Mouse (Mus musculus): ENCODE measurements around the gene Gnb5. TPM values are rescaled to one million over a fixed set of nuclear protein-coding genes. Genes with fewer than 3 reads are reported as not detected.

Gene Gnb5
- polyA plus RNA-seq, 1 experiment: 7.2 TPM

DNA sequence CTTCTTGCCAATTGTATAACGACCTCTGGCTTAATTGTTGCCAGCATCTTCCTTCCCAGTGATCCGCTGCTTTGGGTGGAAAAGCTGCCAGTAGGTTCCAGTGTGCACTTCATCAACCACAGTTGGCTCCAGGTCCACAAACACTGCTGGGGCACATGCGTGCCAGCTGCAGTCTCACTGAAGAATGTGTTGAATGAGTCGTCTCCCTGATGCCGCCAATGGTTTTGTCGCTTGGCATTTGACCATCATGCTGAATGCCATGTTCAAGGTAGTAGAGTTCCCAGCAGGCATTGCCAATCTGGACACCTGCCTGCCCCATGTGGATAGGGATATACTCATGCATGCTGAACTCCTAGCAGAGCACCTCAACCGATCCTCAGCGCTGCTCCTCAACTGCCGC, 69.5 kb downstream of the Gnb5 start:
- Histone ChIP-seq H3K27me3 (ENCODE audit: control insufficient read depth, insufficient read depth, insufficient read length) (no peaks in the 10 kb centered on the region), H3K79me2 (ENCODE audit: control insufficient read depth, insufficient read depth) (no peaks in the 10 kb centered on the region), H3K4me3 (ENCODE audit: insufficient read depth, poor library complexity, severe bottlenecking) (no peak overlapping the region), H3K36me3 (ENCODE audit: control insufficient read depth, insufficient read depth) (no peaks in the 10 kb centered on the region), H3K79me3 (ENCODE audit: low read depth) (no peaks in the 10 kb centered on the region), H3ac (ENCODE audit: control insufficient read depth, insufficient read length, low read depth) (no peak overlapping the region)
- TF ChIP-seq USF1 (IDR thresholded peaks at IDR 0.05; ENCODE audit: low read depth) (no peak), MAX (IDR thresholded peaks at IDR 0.05) (no peak), CTCF (IDR thresholded peaks at IDR 0.05; ENCODE audit: control insufficient read depth, insufficient read depth, insufficient read length) (no peak), FOSL1 (IDR thresholded peaks at IDR 0.05; ENCODE audit: insufficient read depth, low read length, poor library complexity, severe bottlenecking) (no peak), CEBPB (IDR thresholded peaks at IDR 0.05; ENCODE audit: low read depth) (no peak), MYOG (IDR thresholded peaks at IDR 0.05; ENCODE audit: control insufficient read depth, extremely low read depth, insufficient read length) (no peak), MYOD1 (IDR thresholded peaks at IDR 0.05; ENCODE audit: control insufficient read depth, insufficient read length, low read depth) (no peak)

GRCm38 (mm10) chr9:75376428-75376827, 70.3 kb downstream of the Gnb5 start:
- H3K4me3 ChIP-seq (ENCODE audit: insufficient read depth, poor library complexity, severe bottlenecking): no peak overlapping the region
- no peaks in the 10 kb centered on the region for H3K79me3 ChIP-seq (ENCODE audit: low read depth)
- H3K27me3 ChIP-seq (ENCODE audit: control insufficient read depth, insufficient read depth, insufficient read length): no peaks in the 10 kb centered on the region
- H3K79me2 ChIP-seq (ENCODE audit: control insufficient read depth, insufficient read depth): no peaks in the 10 kb centered on the region
- no peak for TF ChIP-seq CEBPB (IDR thresholded peaks at IDR 0.05; ENCODE audit: low read depth)
- TF ChIP-seq MAX (IDR thresholded peaks at IDR 0.05): no peak
- no peak for TF ChIP-seq FOSL1 (IDR thresholded peaks at IDR 0.05; ENCODE audit: insufficient read depth, low read length, poor library complexity, severe bottlenecking)
- no peak for TF ChIP-seq MYOG (IDR thresholded peaks at IDR 0.05; ENCODE audit: control insufficient read depth, extremely low read depth, insufficient read length)
- TF ChIP-seq USF1 (IDR thresholded peaks at IDR 0.05; ENCODE audit: low read depth): no peak
- no peak for TF ChIP-seq CTCF (IDR thresholded peaks at IDR 0.05; ENCODE audit: control insufficient read depth, insufficient read depth, insufficient read length)
- TF ChIP-seq MYOD1 (IDR thresholded peaks at IDR 0.05; ENCODE audit: control insufficient read depth, insufficient read length, low read depth): no peak
- no peak overlapping the region for H3ac ChIP-seq (ENCODE audit: control insufficient read depth, insufficient read length, low read depth)
- H3K36me3 ChIP-seq (ENCODE audit: control insufficient read depth, insufficient read depth): no peaks in the 10 kb centered on the region

DNA sequence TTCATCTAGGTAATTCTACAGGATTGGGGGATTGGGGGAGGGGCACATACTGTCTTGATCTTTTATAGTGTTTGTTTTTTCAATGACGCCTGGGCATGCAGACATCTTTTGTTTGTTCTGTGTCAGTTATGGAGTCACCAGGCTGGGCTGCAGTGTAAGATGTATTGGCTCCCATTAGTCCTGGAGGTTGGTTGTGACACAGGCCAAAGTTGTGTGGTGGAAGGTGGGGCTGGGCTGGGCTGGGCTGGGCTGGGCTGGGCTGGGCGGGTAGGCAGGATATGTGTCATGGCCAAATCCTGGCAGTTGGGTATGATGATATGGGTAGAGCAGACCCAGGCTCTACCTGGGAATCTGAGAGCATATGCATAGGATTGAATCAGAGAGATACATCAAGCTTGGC, 72.7 kb downstream of the Gnb5 start:
- Histone ChIP-seq H3ac (ENCODE audit: control insufficient read depth, insufficient read length, low read depth) (no peak overlapping the region), H3K36me3 (ENCODE audit: control insufficient read depth, insufficient read depth) (no peaks in the 10 kb centered on the region), H3K27me3 (ENCODE audit: control insufficient read depth, insufficient read depth, insufficient read length) (no peaks in the 10 kb centered on the region), H3K4me3 (ENCODE audit: insufficient read depth, poor library complexity, severe bottlenecking) (no peak overlapping the region), H3K79me2 (ENCODE audit: control insufficient read depth, insufficient read depth) (no peaks in the 10 kb centered on the region), H3K79me3 (ENCODE audit: low read depth) (no peaks in the 10 kb centered on the region)
- TF ChIP-seq USF1 (IDR thresholded peaks at IDR 0.05; ENCODE audit: low read depth) (no peak), CEBPB (IDR thresholded peaks at IDR 0.05; ENCODE audit: low read depth) (no peak), MYOD1 (IDR thresholded peaks at IDR 0.05; ENCODE audit: control insufficient read depth, insufficient read length, low read depth) (no peak), MAX (IDR thresholded peaks at IDR 0.05) (no peak), FOSL1 (IDR thresholded peaks at IDR 0.05; ENCODE audit: insufficient read depth, low read length, poor library complexity, severe bottlenecking) (no peak), MYOG (IDR thresholded peaks at IDR 0.05; ENCODE audit: control insufficient read depth, extremely low read depth, insufficient read length) (no peak), CTCF (IDR thresholded peaks at IDR 0.05; ENCODE audit: control insufficient read depth, insufficient read depth, insufficient read length) (no peak)

GRCm38 (mm10) chr9:75382825-75383224, 76.7 kb downstream of the Gnb5 start:
- Histone ChIP-seq H3K79me2 (ENCODE audit: control insufficient read depth, insufficient read depth) (no peaks in the 10 kb centered on the region), H3K4me3 (ENCODE audit: insufficient read depth, poor library complexity, severe bottlenecking) (no peak overlapping the region), H3ac (ENCODE audit: control insufficient read depth, insufficient read length, low read depth) (no peak overlapping the region), H3K36me3 (ENCODE audit: control insufficient read depth, insufficient read depth) (peaks cover 19% of the 10 kb centered on the region), H3K27me3 (ENCODE audit: control insufficient read depth, insufficient read depth, insufficient read length) (no peaks in the 10 kb centered on the region), H3K79me3 (ENCODE audit: low read depth) (no peaks in the 10 kb centered on the region)
- TF ChIP-seq MYOD1 (IDR thresholded peaks at IDR 0.05; ENCODE audit: control insufficient read depth, insufficient read length, low read depth) (no peak), FOSL1 (IDR thresholded peaks at IDR 0.05; ENCODE audit: insufficient read depth, low read length, poor library complexity, severe bottlenecking) (no peak), CTCF (IDR thresholded peaks at IDR 0.05; ENCODE audit: control insufficient read depth, insufficient read depth, insufficient read length) (no peak), MYOG (IDR thresholded peaks at IDR 0.05; ENCODE audit: control insufficient read depth, extremely low read depth, insufficient read length) (no peak), MAX (IDR thresholded peaks at IDR 0.05) (no peak), USF1 (IDR thresholded peaks at IDR 0.05; ENCODE audit: low read depth) (no peak), CEBPB (IDR thresholded peaks at IDR 0.05; ENCODE audit: low read depth) (peak; percentile 7)

- TF ChIP-seq MYOD1 (IDR thresholded peaks at IDR 0.05; ENCODE audit: control insufficient read depth, insufficient read length, low read depth): no peak
- no peak for TF ChIP-seq FOSL1 (IDR thresholded peaks at IDR 0.05; ENCODE audit: insufficient read depth, low read length, poor library complexity, severe bottlenecking)
- no peak for TF ChIP-seq CTCF (IDR thresholded peaks at IDR 0.05; ENCODE audit: control insufficient read depth, insufficient read depth, insufficient read length)
- no peak for TF ChIP-seq USF1 (IDR thresholded peaks at IDR 0.05; ENCODE audit: low read depth)
- no peak for TF ChIP-seq CEBPB (IDR thresholded peaks at IDR 0.05; ENCODE audit: low read depth)
- no peak overlapping the region for H3K4me3 ChIP-seq (ENCODE audit: insufficient read depth, poor library complexity, severe bottlenecking)
- H3K79me3 ChIP-seq (ENCODE audit: low read depth): no peaks in the 10 kb centered on the region
- H3K36me3 ChIP-seq (ENCODE audit: control insufficient read depth, insufficient read depth): peaks cover 25% of the 10 kb centered on the region
- no peak overlapping the region for H3ac ChIP-seq (ENCODE audit: control insufficient read depth, insufficient read length, low read depth)
- no peaks in the 10 kb centered on the region for H3K79me2 ChIP-seq (ENCODE audit: control insufficient read depth, insufficient read depth)
- H3K27me3 ChIP-seq (ENCODE audit: control insufficient read depth, insufficient read depth, insufficient read length): no peaks in the 10 kb centered on the region
Observed at GRCm38 (mm10) chr9:75383785-75384184, 77.7 kb downstream of the Gnb5 start.

Measured in C2C12 (cell line).